Mouse (Mus musculus) CH12.LX (cell line): ENCODE data around the gene Cmtm4. TPM values are rescaled to one million over a fixed set of nuclear protein-coding genes. Genes with fewer than 3 reads are reported as not detected.

Experiments used
- DNase-seq: peaks from one replicate; pipeline ENCODE4 v3.0.0-alpha.2; 2013; ENCODE audit errors: extremely low read depth
- H3K27ac ChIP-seq: 2 replicates; pipeline ENCODE4 v1.5.1; 2012; ENCODE audit warnings: low read depth, mild to moderate bottlenecking, control low read depth, moderate library complexity; ENCODE audit not compliant: insufficient read depth
- H3K27me3 ChIP-seq: replicated peaks from 2 replicates; pipeline ENCODE3; 2012; ENCODE audit warnings: inconsistent platforms
- H3K36me3 ChIP-seq, 2 experiments: replicated peaks in 1 of 2; 2 replicates each; pipeline versions ENCODE3 to v1.6.1; 2012; ENCODE audit warnings: inconsistent platforms in 1 of 2, low read length in 1 of 2, mild to moderate bottlenecking in 1 of 2, mixed read lengths in 1 of 2, moderate library complexity in 1 of 2; ENCODE audit not compliant: control insufficient read depth in 1 of 2, insufficient read depth in 1 of 2
- H3K4me1 ChIP-seq, 2 experiments: 2 replicates each; pipeline ENCODE4 v1.6.1; 2012; ENCODE audit warnings: inconsistent platforms in 1 of 2, moderate library complexity in 1 of 2; ENCODE audit not compliant: insufficient read depth in 2 of 2, control insufficient read depth in 1 of 2
- H3K4me2 ChIP-seq: 2 replicates; pipeline ENCODE4 v1.6.1; 2012; ENCODE audit warnings: low read depth, mild to moderate bottlenecking, control low read depth; ENCODE audit not compliant: poor library complexity, insufficient read depth, severe bottlenecking
- H3K4me3 ChIP-seq, 3 experiments: fragments of 150-350 bp in 1 of 3; sonication (generic) in 1 of 3; replicated peaks in 1 of 3; 2 replicates each; pipeline versions ENCODE3 to v1.5.1; 2011 to 2012; ENCODE audit warnings: low read depth in 2 of 3, low read length in 2 of 3, mild to moderate bottlenecking in 2 of 3, moderate library complexity in 2 of 3, control low read depth in 1 of 3, improper control_type of control experiment in 1 of 3, inconsistent platforms in 1 of 3, mixed read lengths in 1 of 3; ENCODE audit not compliant: poor library complexity in 1 of 3
- H3K79me2 ChIP-seq: replicated peaks from 2 replicates; pipeline ENCODE4 v1.6.1; 2012; ENCODE audit warnings: mild to moderate bottlenecking, moderate library complexity; ENCODE audit not compliant: control insufficient read depth, poor library complexity, insufficient read depth, severe bottlenecking; ENCODE audit errors: extremely low read depth
- H3K9ac ChIP-seq: 2 replicates; pipeline ENCODE4 v1.6.1; 2012; ENCODE audit warnings: low read depth, mild to moderate bottlenecking, control low read depth, moderate library complexity; ENCODE audit not compliant: insufficient read depth
- H3K9me3 ChIP-seq: replicated peaks from 2 replicates; pipeline ENCODE3; 2012; ENCODE audit warnings: low read length, inconsistent platforms, mixed read lengths
- BHLHE40 ChIP-seq: IDR thresholded peaks from 2 replicates; pipeline ENCODE4 v1.6.1; 2011; ENCODE audit warnings: mild to moderate bottlenecking, low read depth, low read length, improper control_type of control experiment
- CHD1 ChIP-seq: IDR thresholded peaks from 2 replicates; pipeline ENCODE4 v1.6.1; 2012; ENCODE audit warnings: low read depth, low read length, improper control_type of control experiment, inconsistent platforms
- CHD2 ChIP-seq: IDR thresholded peaks from 2 replicates; pipeline ENCODE4 v1.6.1; 2011; ENCODE audit warnings: low read length, improper control_type of control experiment
- CTCF ChIP-seq, 2 experiments: IDR thresholded peaks in 1 of 2; conservative IDR thresholded peaks in 1 of 2; 2 replicates each; pipeline ENCODE4 v1.5.1; 2011 to 2012; ENCODE audit warnings: low read depth in 2 of 2, low read length in 2 of 2, improper control_type of control experiment in 1 of 2, inconsistent platforms in 1 of 2, mild to moderate bottlenecking in 1 of 2, moderate library complexity in 1 of 2
- E2F4 ChIP-seq: IDR thresholded peaks from 2 replicates; pipeline ENCODE4 v1.6.1; 2011; ENCODE audit warnings: low read depth, low read length, improper control_type of control experiment; ENCODE audit not compliant: insufficient replicate concordance
- ETS1 ChIP-seq: conservative IDR thresholded peaks from 2 replicates; pipeline ENCODE4 v1.6.1; 2012; ENCODE audit warnings: low read depth, mild to moderate bottlenecking, inconsistent platforms, low read length, improper control_type of control experiment, moderate library complexity
- GABPA ChIP-seq: IDR thresholded peaks from 2 replicates; pipeline ENCODE4 v1.6.1; 2012; ENCODE audit warnings: low read depth, low read length, improper control_type of control experiment, inconsistent platforms; ENCODE audit not compliant: insufficient replicate concordance
- HCFC1 ChIP-seq: IDR thresholded peaks from 2 replicates; pipeline ENCODE4 v1.6.1; 2012; ENCODE audit warnings: low read depth, mild to moderate bottlenecking, inconsistent platforms, low read length, improper control_type of control experiment
- JUN ChIP-seq: IDR thresholded peaks from 2 replicates; pipeline ENCODE4 v1.6.1; 2011; ENCODE audit warnings: low read depth, mild to moderate bottlenecking, low read length, improper control_type of control experiment, moderate library complexity; ENCODE audit not compliant: insufficient read depth
- JUND ChIP-seq: conservative IDR thresholded peaks from 2 replicates; pipeline ENCODE4 v1.6.1; 2011; ENCODE audit warnings: low read depth, low read length, improper control_type of control experiment
- KAT2A ChIP-seq: IDR thresholded peaks from 2 replicates; pipeline ENCODE4 v1.6.1; 2012; ENCODE audit warnings: low read length, improper control_type of control experiment, inconsistent platforms; ENCODE audit not compliant: insufficient replicate concordance
- MAFK ChIP-seq: IDR thresholded peaks from 2 replicates; pipeline ENCODE4 v1.6.1; 2011; ENCODE audit warnings: low read length, improper control_type of control experiment; ENCODE audit not compliant: insufficient replicate concordance
- MAX ChIP-seq: IDR thresholded peaks from 2 replicates; pipeline ENCODE4 v1.6.1; 2011; ENCODE audit warnings: low read length, improper control_type of control experiment
- MXI1 ChIP-seq: IDR thresholded peaks from 2 replicates; pipeline ENCODE4 v1.6.1; 2011; ENCODE audit warnings: mild to moderate bottlenecking, low read depth, low read length, improper control_type of control experiment
- NRF1 ChIP-seq: IDR thresholded peaks from 2 replicates; pipeline ENCODE4 v1.6.1; 2014; ENCODE audit warnings: low read depth, mild to moderate bottlenecking, inconsistent platforms, low read length, improper control_type of control experiment, moderate library complexity
- PAX5 ChIP-seq: IDR thresholded peaks from 2 replicates; pipeline ENCODE4 v1.6.1; 2012; ENCODE audit warnings: low read length, inconsistent platforms, mixed read lengths
- POLR2A ChIP-seq: IDR thresholded peaks from 2 replicates; pipeline ENCODE4 v1.6.1; 2011; ENCODE audit warnings: low read depth, mild to moderate bottlenecking, improper control_type of control experiment, low read length
- RAD21 ChIP-seq: IDR thresholded peaks from 2 replicates; pipeline ENCODE4 v1.6.1; 2011; ENCODE audit warnings: low read depth, mild to moderate bottlenecking, low read length, improper control_type of control experiment, moderate library complexity
- RCOR1 ChIP-seq: conservative IDR thresholded peaks from 2 replicates; pipeline ENCODE4 v1.6.1; 2012; ENCODE audit warnings: low read depth, mild to moderate bottlenecking, inconsistent platforms, low read length, improper control_type of control experiment
- TBP ChIP-seq: conservative IDR thresholded peaks from 2 replicates; pipeline ENCODE4 v1.6.1; 2011; ENCODE audit warnings: low read depth, low read length, improper control_type of control experiment
- TCF12 ChIP-seq: IDR thresholded peaks from 2 replicates; pipeline ENCODE4 v1.6.1; 2014; ENCODE audit warnings: low read depth, mild to moderate bottlenecking, inconsistent platforms, low read length, improper control_type of control experiment
- UBTF ChIP-seq: IDR thresholded peaks from 2 replicates; pipeline ENCODE4 v1.6.1; 2012; ENCODE audit warnings: low read depth, mild to moderate bottlenecking, inconsistent platforms, low read length, improper control_type of control experiment, moderate library complexity
- USF1 ChIP-seq: IDR thresholded peaks from 2 replicates; pipeline ENCODE4 v1.6.1; 2014; ENCODE audit warnings: low read depth, mild to moderate bottlenecking, inconsistent platforms, low read length, improper control_type of control experiment
- ZKSCAN1 ChIP-seq: IDR thresholded peaks from 2 replicates; pipeline ENCODE4 v1.6.1; 2012; ENCODE audit warnings: low read depth, inconsistent platforms, low read length, improper control_type of control experiment, borderline replicate concordance
- ZMIZ1 ChIP-seq: IDR thresholded peaks from 2 replicates; pipeline ENCODE4 v1.6.1; 2012; ENCODE audit warnings: low read depth, mild to moderate bottlenecking, inconsistent platforms, low read length, improper control_type of control experiment
- ZNF384 ChIP-seq: IDR thresholded peaks from 2 replicates; pipeline ENCODE4 v1.6.1; 2012; ENCODE audit warnings: low read depth, low read length, improper control_type of control experiment, inconsistent platforms
- dilution Hi-C: fragments of 300-500 bp; cut with MboI; formaldehyde crosslinking; loops from 2 replicates; pipeline ENCODE4 v1.14.3; 2020; ENCODE audit warnings: low sequenced_read_pairs; ENCODE audit not compliant: extremely low pct_unique_long_range_greater_than_20kb, extremely low pct_ligation_motif_present
- in situ Hi-C: fragments of 300-500 bp; cut with MboI; formaldehyde crosslinking; loops from 3 replicates; pipeline ENCODE4 v1.14.3; 2019; ENCODE audit warnings: low sequenced_read_pairs, low pct_ligation_motif_present, low pct_unique_long_range_greater_than_20kb, mixed read lengths
- polyA plus RNA-seq: library from polyadenylated mRNA; unstranded; fragments of >175 nt; gene quantifications from 2 replicates; pipeline ENCODE4 v1.2.1, GENCODE M21; 2012; ENCODE audit warnings: low read depth; ENCODE audit not compliant: insufficient read length
- total RNA-seq, 2 experiments: library from RNA; depleted of rRNA; stranded (reverse); fragments of 300-350 nt in 1 of 2; fragments of >200 nt in 1 of 2; gene quantifications; 2 replicates each; pipeline ENCODE4 v1.2.3; 2012 to 2014

The Cmtm4 gene
- total and polyA plus RNA-seq, 3 experiments = 2.3 to 3.0 (median 2.6) TPM

DNA sequence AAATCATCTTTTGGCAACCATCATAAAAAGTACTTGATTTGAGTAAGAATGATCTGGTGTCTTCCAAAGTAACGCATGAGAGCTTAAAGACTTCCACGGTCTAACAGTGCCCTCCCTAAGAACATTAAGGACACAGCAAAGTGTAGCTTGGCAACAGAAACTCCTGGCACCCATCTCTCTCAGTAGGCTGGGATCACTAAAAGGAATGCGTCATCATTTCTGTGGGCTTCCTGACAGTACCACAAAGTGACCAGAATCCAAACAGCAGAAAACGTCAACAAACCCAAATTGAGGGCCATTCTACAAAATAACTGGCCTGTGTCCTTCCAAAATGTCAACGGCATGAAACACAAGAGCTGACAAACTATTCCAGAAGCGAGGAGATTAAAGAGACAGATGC lies 25.5 kb downstream of the Cmtm4 start:
- TF ChIP-seq RCOR1 (no peak), CHD1 (no peak), PAX5 (no peak), POLR2A (no peak), USF1 (no peak), MAX (no peak), TBP (no peak), ZMIZ1 (no peak), UBTF (no peak), NRF1 (no peak), CTCF (conservative IDR thresholded peaks at IDR 0.05 in 1 of 2, IDR thresholded peaks at IDR 0.05 in 1 of 2; ENCODE audit: low read depth in 2 of 2, low read length in 2 of 2) (no peak), GABPA (no peak), BHLHE40 (no peak), JUND (no peak), MXI1 (no peak)
- no peak overlapping the region for H3K4me3 ChIP-seq
- peaks cover 15 to 26% of the 10 kb centered on the region in 2 experiments for H3K4me1 ChIP-seq
- peaks cover 0 to 3% of the 10 kb centered on the region in 2 experiments for H3K36me3 ChIP-seq
- in situ Hi-C loops = loop anchor here (25.0 kb wide), 1 partner anchor 167 kb away; the partner anchor contains the start of genes Car7 and Nae1
- H3K27ac ChIP-seq = no peak overlapping the region
- H3K27me3 ChIP-seq = no peaks in the 10 kb centered on the region
- no peak overlapping the region for H3K4me2 ChIP-seq
- H3K79me2 ChIP-seq = no peaks in the 10 kb centered on the region
- no peak for DNase-seq
- H3K9ac ChIP-seq = no peak overlapping the region
- no peaks in the 10 kb centered on the region for H3K9me3 ChIP-seq
- dilution Hi-C loops = no loop called here

DNA sequence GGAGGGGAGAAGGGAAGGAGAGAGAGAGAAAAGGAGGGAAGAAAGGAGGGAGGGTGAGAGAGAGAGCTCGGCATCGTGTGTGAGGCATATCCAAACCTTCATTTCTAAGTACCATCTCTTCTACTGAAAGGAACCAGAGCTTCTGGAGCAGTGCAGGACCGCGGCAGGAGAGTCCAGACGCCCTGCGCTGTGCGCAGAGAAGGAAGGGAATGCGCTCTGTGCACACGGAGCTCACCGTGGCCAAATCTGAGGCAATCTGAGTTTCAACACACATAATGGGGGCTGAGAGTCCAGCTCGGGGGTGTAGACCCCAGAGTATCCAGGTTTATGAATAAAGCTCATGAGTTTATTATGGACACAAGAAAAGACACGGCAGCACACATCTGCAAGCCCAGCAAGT lies 26.0 kb downstream of the Cmtm4 start:
- in situ Hi-C loops = loop anchor here (25.0 kb wide), 1 partner anchor 168 kb away; the partner anchor contains the start of genes Car7 and Nae1
- DNase-seq = no peak
- no peak overlapping the region for H3K9ac ChIP-seq
- no peaks in the 10 kb centered on the region for H3K27me3 ChIP-seq
- H3K36me3 ChIP-seq = peaks cover 0 to 3% of the 10 kb centered on the region in 2 experiments
- dilution Hi-C loops = no loop called here
- H3K4me3 ChIP-seq = no peak overlapping the region
- no peaks in the 10 kb centered on the region for H3K79me2 ChIP-seq
- H3K4me1 ChIP-seq = peaks cover 15 to 22% of the 10 kb centered on the region in 2 experiments
- H3K9me3 ChIP-seq = no peaks in the 10 kb centered on the region
- no peak overlapping the region for H3K4me2 ChIP-seq
- H3K27ac ChIP-seq = no peak overlapping the region
- TF ChIP-seq ZNF384 (no peak), E2F4 (no peak), PAX5 (no peak), RCOR1 (no peak), JUN (no peak), CHD1 (no peak), HCFC1 (no peak), GABPA (no peak), ETS1 (no peak), RAD21 (no peak), ZMIZ1 (no peak), KAT2A (no peak), MXI1 (no peak), TCF12 (no peak), UBTF (no peak), CHD2 (no peak), ZKSCAN1 (no peak), MAFK (no peak)
